Mouse (Mus musculus): Measurements from ENCODE around the gene Rps6ka2. TPM values are rescaled to one million over a fixed set of nuclear protein-coding genes. Genes with fewer than 3 reads are reported as not detected.

Gene Rps6ka2
- polyA plus RNA-seq, 1 experiment from 2014 or later, result 18.7 TPM

DNA sequence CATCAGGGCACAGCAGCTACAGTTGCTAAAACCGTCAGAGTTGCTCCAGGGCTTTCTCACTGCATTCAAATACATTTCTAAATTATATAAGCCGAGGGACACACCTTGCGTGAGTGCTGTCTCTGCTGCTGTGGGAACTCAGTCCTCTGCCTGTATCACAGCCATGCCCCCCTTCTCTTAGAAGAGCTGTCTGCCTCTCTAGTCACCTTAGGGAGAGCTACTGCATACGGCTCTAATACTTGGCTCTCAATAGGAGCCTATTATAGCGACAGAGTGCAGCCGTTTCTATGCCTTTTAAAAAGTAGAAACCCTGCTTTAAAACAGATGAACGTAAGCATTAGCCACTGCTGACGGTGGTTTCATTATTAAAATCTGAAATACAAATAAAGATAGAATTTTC lies 61.9 kb downstream of the Rps6ka2 start:
- H3K4me1 ChIP-seq (ENCODE audit: control insufficient read depth, insufficient read depth, low read depth, low read length), result peaks cover 13% of the 10 kb centered on the region; the same call in 1 of the 2 replicates
- no peak overlapping the region for H3K9ac ChIP-seq (ENCODE audit: low read depth, low read length)
- no peak overlapping the region for H3K4me2 ChIP-seq (ENCODE audit: low read length)
- no peaks in the 10 kb centered on the region for H3K27me3 ChIP-seq (replicated peaks; ENCODE audit: control insufficient read depth, insufficient read depth, low read length)
- no peaks in the 10 kb centered on the region for H3K36me3 ChIP-seq (ENCODE audit: control insufficient read depth, insufficient read depth, low read length)
- H3K4me3 ChIP-seq (ENCODE audit: low read length), result no peak overlapping the region
- 60% methylated on average over 8 of the region's 8 CpGs for WGBS
- ATAC-seq, result peak; percentile 32
- H3K9me3 ChIP-seq (ENCODE audit: control insufficient read depth, low read length), result no peaks in the 10 kb centered on the region
- H3K27ac ChIP-seq (ENCODE audit: low read depth, low read length), result no peak overlapping the region

DNA sequence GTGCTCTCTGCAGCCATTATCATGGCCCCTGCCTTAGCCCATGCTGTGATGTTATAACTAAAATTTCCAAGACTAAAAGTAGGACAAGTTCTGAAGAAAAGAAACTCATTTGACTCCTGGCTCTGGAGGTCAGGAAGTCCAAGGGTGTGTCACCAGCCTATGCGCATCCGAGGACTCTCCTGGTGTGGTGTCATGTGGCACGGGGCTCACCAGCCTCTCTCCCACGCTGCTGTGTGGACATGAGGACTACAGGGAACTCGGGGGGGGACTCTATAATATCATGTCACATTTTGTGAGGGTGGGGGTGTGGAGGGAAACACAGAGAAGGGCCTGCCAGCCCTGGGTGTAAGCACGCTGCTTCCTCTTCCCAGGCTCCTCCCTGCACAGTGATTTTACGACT lies 62.5 kb downstream of the Rps6ka2 start:
- H3K4me1 ChIP-seq (ENCODE audit: control insufficient read depth, insufficient read depth, low read depth, low read length), result peaks cover 13% of the 10 kb centered on the region; the same call in 1 of the 2 replicates
- 60% methylated on average over 6 of the region's 7 CpGs for WGBS
- no peak overlapping the region for H3K4me2 ChIP-seq (ENCODE audit: low read length)
- no peak overlapping the region for H3K4me3 ChIP-seq (ENCODE audit: low read length)
- H3K36me3 ChIP-seq (ENCODE audit: control insufficient read depth, insufficient read depth, low read length), result no peaks in the 10 kb centered on the region
- no peak overlapping the region for H3K9ac ChIP-seq (ENCODE audit: low read depth, low read length)
- no peaks in the 10 kb centered on the region for H3K27me3 ChIP-seq (replicated peaks; ENCODE audit: control insufficient read depth, insufficient read depth, low read length)
- no peaks in the 10 kb centered on the region for H3K9me3 ChIP-seq (ENCODE audit: control insufficient read depth, low read length)
- ATAC-seq, result no peak
- H3K27ac ChIP-seq (ENCODE audit: low read depth, low read length), result no peak overlapping the region

DNA sequence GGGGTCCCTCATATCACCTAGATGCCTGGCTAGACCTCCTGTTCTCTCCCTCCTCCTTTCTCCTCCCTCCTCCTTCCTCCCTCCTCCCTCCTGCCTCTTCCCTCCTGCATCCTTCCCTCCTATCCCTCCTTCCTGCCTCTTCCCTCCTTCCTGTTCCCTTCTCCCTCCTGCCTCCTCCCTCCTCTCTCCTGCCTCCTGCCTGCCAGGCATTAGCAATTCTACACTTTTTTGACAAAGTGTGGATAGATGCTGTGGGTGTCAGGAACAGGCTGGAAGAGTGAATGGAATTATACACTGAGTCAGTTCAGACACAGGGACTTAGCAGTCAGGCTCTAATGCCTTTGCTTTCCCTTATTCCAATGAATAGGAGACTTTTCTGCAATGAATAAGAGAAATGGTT lies 63.3 kb downstream of the Rps6ka2 start:
- no peaks in the 10 kb centered on the region for H3K9me3 ChIP-seq (ENCODE audit: control insufficient read depth, low read length)
- H3K27ac ChIP-seq (ENCODE audit: low read depth, low read length), result no peak overlapping the region
- no peak overlapping the region for H3K4me3 ChIP-seq (ENCODE audit: low read length)
- H3K4me1 ChIP-seq (ENCODE audit: control insufficient read depth, insufficient read depth, low read depth, low read length), result peaks cover 13% of the 10 kb centered on the region; the same call in 1 of the 2 replicates
- ATAC-seq, result no peak
- no peak overlapping the region for H3K4me2 ChIP-seq (ENCODE audit: low read length)
- H3K36me3 ChIP-seq (ENCODE audit: control insufficient read depth, insufficient read depth, low read length), result no peaks in the 10 kb centered on the region
- no peaks in the 10 kb centered on the region for H3K27me3 ChIP-seq (replicated peaks; ENCODE audit: control insufficient read depth, insufficient read depth, low read length)
- no peak overlapping the region for H3K9ac ChIP-seq (ENCODE audit: low read depth, low read length)

DNA sequence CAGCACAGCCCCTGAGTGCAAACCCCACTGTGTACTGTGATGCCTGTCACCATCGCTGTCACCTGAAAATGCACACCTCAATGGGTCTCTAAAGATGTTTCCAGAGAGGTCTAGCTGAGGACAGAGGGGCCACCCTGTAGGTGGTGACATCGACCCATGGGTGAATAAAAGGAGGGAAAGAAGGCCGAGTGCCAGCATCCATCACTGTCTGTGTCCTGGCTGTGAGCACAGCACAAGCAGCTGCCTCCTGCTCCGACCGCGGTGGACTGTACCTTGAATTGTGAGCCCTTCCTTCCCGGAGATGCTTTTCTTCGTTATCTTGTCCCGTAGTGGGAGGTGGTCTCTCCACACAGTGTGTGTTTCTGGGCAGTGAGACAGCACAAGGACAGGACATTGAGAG lies 67.8 kb downstream of the Rps6ka2 start:
- H3K4me3 ChIP-seq (ENCODE audit: low read length), result no peak overlapping the region
- no peaks in the 10 kb centered on the region for H3K9me3 ChIP-seq (ENCODE audit: control insufficient read depth, low read length)
- no peak overlapping the region for H3K4me2 ChIP-seq (ENCODE audit: low read length)
- H3K9ac ChIP-seq (ENCODE audit: low read depth, low read length), result no peak overlapping the region
- WGBS, result 84% methylated on average over 9 of the region's 9 CpGs
- no peak for ATAC-seq
- H3K36me3 ChIP-seq (ENCODE audit: control insufficient read depth, insufficient read depth, low read length), result no peaks in the 10 kb centered on the region
- peaks cover 4% of the 10 kb centered on the region; the same call in 1 of the 2 replicates for H3K4me1 ChIP-seq (ENCODE audit: control insufficient read depth, insufficient read depth, low read depth, low read length)
- H3K27me3 ChIP-seq (replicated peaks; ENCODE audit: control insufficient read depth, insufficient read depth, low read length), result no peaks in the 10 kb centered on the region
- H3K27ac ChIP-seq (ENCODE audit: low read depth, low read length), result no peak overlapping the region

DNA sequence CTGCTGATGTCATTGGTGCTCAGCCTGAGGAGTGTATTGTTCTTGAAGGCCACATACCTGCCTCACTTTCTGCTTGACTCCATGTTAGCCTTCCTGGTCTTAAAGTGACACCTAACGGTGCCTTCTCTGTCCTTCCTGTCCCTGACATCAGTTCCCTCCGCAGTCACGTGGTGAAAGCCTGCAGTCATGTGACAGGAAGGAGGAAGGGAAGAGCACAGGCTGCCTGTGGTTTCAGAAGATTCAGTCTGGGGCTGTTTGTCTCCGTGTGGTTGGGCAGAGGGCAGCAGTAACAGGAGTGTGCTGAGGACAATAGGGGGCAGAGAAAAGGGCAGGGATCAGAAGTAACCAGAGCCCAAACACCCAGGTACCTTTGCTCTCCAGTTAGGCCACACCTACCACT lies 68.9 kb downstream of the Rps6ka2 start:
- no peak for ATAC-seq
- Histone ChIP-seq H3K27ac (ENCODE audit: low read depth, low read length) (no peak overlapping the region), H3K9ac (ENCODE audit: low read depth, low read length) (no peak overlapping the region), H3K4me2 (ENCODE audit: low read length) (no peak overlapping the region), H3K27me3 (replicated peaks; ENCODE audit: control insufficient read depth, insufficient read depth, low read length) (no peaks in the 10 kb centered on the region), H3K9me3 (ENCODE audit: control insufficient read depth, low read length) (no peaks in the 10 kb centered on the region), H3K4me1 (ENCODE audit: control insufficient read depth, insufficient read depth, low read depth, low read length) (no peaks in the 10 kb centered on the region), H3K36me3 (ENCODE audit: control insufficient read depth, insufficient read depth, low read length) (no peaks in the 10 kb centered on the region), H3K4me3 (ENCODE audit: low read length) (no peak overlapping the region)
- 79% methylated on average over 4 of the region's 4 CpGs for WGBS

DNA sequence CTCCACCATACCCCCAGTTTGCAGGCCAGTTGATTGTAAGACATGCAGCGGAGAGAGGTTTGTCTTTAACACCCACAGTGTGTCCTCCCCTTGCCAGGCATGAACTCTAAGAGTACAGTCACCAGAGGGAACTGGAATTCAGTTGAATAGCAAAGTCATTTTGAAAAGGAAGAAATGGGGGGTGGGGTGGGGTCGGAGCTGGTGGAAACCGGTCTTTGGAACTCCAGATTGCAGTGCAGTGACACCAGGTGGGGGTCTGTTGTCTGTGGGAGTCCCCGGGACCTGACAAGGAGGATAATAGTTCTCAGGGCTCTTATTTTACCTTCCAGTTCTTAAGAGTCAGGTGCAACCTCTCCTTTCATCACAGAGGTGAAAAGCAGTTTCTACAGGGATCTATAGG lies 70.6 kb downstream of the Rps6ka2 start:
- H3K36me3 ChIP-seq (ENCODE audit: control insufficient read depth, insufficient read depth, low read length), result no peaks in the 10 kb centered on the region
- no peak for ATAC-seq

DNA sequence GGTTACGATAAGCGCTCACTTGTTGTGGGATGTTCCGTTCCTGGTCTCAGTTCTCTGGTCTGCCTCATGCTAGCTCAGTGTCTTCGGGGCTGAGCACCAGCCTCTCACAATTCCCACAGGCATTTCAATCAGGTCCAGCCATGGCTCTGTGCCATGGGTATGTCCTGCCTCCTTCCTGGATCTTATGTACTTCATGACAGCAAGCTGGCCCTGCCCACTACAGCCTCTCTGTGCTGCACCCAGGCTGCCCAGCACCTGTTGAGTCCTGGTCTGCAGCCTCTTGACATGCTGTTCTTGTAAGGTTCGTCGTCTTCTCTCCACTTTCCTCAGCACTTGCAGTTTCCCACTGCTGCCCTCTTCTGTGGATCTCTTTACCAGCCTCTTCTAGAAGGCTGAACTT lies 75.2 kb downstream of the Rps6ka2 start:
- no peak overlapping the region for H3K27ac ChIP-seq (ENCODE audit: low read depth, low read length)
- no peaks in the 10 kb centered on the region for H3K4me1 ChIP-seq (ENCODE audit: control insufficient read depth, insufficient read depth, low read depth, low read length)
- WGBS, result 81% methylated on average over 6 of the region's 6 CpGs
- H3K27me3 ChIP-seq (replicated peaks; ENCODE audit: control insufficient read depth, insufficient read depth, low read length), result no peaks in the 10 kb centered on the region
- no peak for ATAC-seq
- H3K36me3 ChIP-seq (ENCODE audit: control insufficient read depth, insufficient read depth, low read length), result no peaks in the 10 kb centered on the region
- H3K4me3 ChIP-seq (ENCODE audit: low read length), result no peak overlapping the region
- H3K9me3 ChIP-seq (ENCODE audit: control insufficient read depth, low read length), result no peaks in the 10 kb centered on the region
- H3K4me2 ChIP-seq (ENCODE audit: low read length), result no peak overlapping the region
- H3K9ac ChIP-seq (ENCODE audit: low read depth, low read length), result no peak overlapping the region

More for the DNA sequence above, 70.6 kb downstream of the Rps6ka2 start:
- H3K4me3 ChIP-seq (ENCODE audit: low read length), result no peak overlapping the region
- no peaks in the 10 kb centered on the region for H3K4me1 ChIP-seq (ENCODE audit: control insufficient read depth, insufficient read depth, low read depth, low read length)
- H3K9ac ChIP-seq (ENCODE audit: low read depth, low read length), result no peak overlapping the region
- no peaks in the 10 kb centered on the region for H3K27me3 ChIP-seq (replicated peaks; ENCODE audit: control insufficient read depth, insufficient read depth, low read length)
- 80% methylated on average over 4 of the region's 4 CpGs for WGBS
- no peak overlapping the region for H3K27ac ChIP-seq (ENCODE audit: low read depth, low read length)
- H3K9me3 ChIP-seq (ENCODE audit: control insufficient read depth, low read length), result no peaks in the 10 kb centered on the region
- no peak overlapping the region for H3K4me2 ChIP-seq (ENCODE audit: low read length)

DNA sequence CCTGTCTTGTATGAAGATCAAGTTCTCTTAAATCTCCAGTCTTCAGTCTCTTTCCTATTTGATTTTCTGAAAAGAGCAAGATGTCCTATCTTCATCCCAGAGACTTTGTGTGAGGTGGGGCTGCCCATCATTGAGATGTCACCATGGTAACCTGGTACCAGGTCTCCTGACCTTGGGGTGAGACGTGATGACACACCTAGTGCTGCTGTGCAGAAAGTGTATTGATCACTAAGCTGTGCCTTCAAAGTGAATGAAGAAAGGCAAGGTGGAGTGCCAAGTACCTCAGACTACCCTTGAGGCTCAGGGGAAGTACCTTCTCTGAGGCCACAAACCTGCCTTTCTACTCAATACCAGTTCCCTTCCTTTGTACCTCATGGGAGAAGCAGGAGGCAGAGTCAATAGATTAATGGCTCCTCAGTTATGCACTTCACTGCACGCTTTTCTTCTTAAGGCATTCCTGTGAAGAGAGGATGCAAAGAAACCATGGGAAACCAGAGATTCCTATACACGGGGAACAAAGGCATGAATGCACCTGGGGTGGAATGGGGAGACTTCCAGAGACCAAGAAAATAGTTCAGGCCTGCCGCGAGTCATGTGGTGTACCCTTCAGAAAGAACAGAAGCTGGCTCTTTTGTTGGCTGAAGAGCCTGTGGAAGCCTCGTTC lies 77.1 kb downstream of the Rps6ka2 start:
- no peaks in the 10 kb centered on the region for H3K27me3 ChIP-seq (replicated peaks; ENCODE audit: control insufficient read depth, insufficient read depth, low read length)
- H3K9me3 ChIP-seq (ENCODE audit: control insufficient read depth, low read length), result no peaks in the 10 kb centered on the region
- ATAC-seq, result no peak
- WGBS, result 42% methylated on average over 6 of the region's 6 CpGs
- no peak overlapping the region for H3K4me2 ChIP-seq (ENCODE audit: low read length)
- H3K36me3 ChIP-seq (ENCODE audit: control insufficient read depth, insufficient read depth, low read length), result peaks cover 2% of the 10 kb centered on the region; the same call in 1 of the 2 replicates
- H3K4me3 ChIP-seq (ENCODE audit: low read length), result no peak overlapping the region
- no peaks in the 10 kb centered on the region for H3K4me1 ChIP-seq (ENCODE audit: control insufficient read depth, insufficient read depth, low read depth, low read length)
- no peak overlapping the region for H3K27ac ChIP-seq (ENCODE audit: low read depth, low read length)
- H3K9ac ChIP-seq (ENCODE audit: low read depth, low read length), result no peak overlapping the region

DNA sequence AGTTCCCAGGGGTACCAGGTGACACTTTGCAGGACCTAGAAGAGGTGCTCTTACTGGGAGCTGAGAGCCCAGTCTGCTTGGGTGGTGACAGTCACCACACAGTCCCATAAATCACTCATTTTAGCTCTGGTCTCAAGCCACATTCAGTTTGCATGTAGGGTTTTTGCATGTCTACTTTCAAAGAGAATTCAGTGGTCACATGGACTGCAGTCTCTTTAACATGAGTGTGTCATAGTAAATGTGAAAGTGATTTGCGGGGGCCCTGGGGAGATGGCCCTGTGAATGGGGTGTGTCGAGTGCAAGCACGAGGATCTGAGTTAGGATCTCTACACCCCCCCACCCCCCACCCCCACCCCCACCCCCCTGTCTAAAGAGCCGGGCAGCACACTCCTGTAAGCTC lies 80.5 kb downstream of the Rps6ka2 start:
- Histone ChIP-seq H3K9me3 (ENCODE audit: control insufficient read depth, low read length) (no peaks in the 10 kb centered on the region), H3K27me3 (replicated peaks; ENCODE audit: control insufficient read depth, insufficient read depth, low read length) (no peaks in the 10 kb centered on the region), H3K36me3 (ENCODE audit: control insufficient read depth, insufficient read depth, low read length) (peaks cover 6% of the 10 kb centered on the region), H3K9ac (ENCODE audit: low read depth, low read length) (no peak overlapping the region), H3K4me2 (ENCODE audit: low read length) (no peak overlapping the region), H3K4me3 (ENCODE audit: low read length) (no peak overlapping the region), H3K27ac (ENCODE audit: low read depth, low read length) (no peak overlapping the region), H3K4me1 (ENCODE audit: control insufficient read depth, insufficient read depth, low read depth, low read length) (no peaks in the 10 kb centered on the region)
- 87% methylated on average over 4 of the region's 4 CpGs for WGBS
- no peak for ATAC-seq

All from hindbrain, embryonic 16.5 days (tissue).